Mouse (Mus musculus) colon, adult 2 months (tissue): ENCODE data around the gene Gm21866. TPM values are rescaled to one million over a fixed set of nuclear protein-coding genes. Genes with fewer than 3 reads are reported as not detected.

Experiments used
- polyA plus RNA-seq: library from polyadenylated mRNA; depleted of rRNA; stranded (reverse); fragments of >200 nt; gene quantifications from 2 replicates; pipeline ENCODE4 v1.2.3, GENCODE M21; 2012; rRNA removed

Gm21866 gene
- polyA plus RNA-seq: not detected in 2 replicates

DNA sequence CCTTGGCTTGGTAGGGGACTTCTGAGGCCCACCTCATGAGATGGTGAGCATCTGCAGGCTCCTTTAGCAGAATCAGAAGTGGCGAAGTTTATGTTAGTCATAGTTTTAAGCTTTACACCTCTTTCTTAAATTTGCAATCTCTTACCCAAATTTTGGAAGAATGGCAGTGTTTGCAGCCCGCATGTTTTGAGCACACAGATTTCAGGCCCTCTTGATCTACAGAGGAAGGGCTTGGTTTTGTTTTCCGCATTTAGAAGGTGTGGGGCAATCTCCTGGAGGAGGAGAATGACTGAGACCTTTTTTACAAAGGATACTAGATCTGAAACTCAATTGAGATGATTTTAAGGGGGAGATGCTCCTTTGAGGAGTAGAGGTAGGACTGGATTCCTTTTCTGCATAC is at the start of gene Gm21866:
Gene Gm21866 (minus strand): TSS at position 101 of the 400 bp plus-strand sequence.

DNA sequence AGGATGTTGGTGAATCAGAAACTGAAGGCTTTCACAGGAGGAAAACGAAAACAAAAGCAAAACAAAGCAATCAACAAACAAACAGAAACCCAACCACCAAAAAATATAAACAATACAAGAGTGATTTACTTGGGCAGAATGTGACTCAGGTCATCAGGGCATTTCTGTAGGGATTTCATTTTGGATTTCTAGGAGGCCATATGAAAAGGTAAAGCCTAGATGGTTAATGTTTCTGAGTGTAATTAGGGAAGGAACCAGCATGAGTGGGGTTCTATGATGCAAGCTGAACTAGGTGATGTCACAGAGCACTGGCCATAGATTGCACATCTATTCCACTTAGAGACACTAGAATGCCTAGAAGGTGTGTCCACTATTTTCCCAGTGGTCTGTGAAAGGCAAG is 28.3 kb upstream of the Gm21866 start, which contains the start of gene Gm20773:
Gene Gm20773 (plus strand): TSS at position 301 of the 400 bp plus-strand sequence.

Other genes with a start within 250 kb of the Gm21866 start
- not detected in 2 replicates for gene Gm21828, start 241.7 kb downstream of the Gm21866 start, polyA plus RNA-seq
- not detected in 2 replicates for gene Gm21440, start 213.2 kb downstream of the Gm21866 start, polyA plus RNA-seq
- not detected in 2 replicates for gene Gm21454, start 213.1 kb downstream of the Gm21866 start, polyA plus RNA-seq
- gene Gm21725, start 116.5 kb downstream of the Gm21866 start, polyA plus RNA-seq: not detected in 2 replicates
- not detected in 2 replicates for gene Gm20773, start 28.4 kb upstream of the Gm21866 start, polyA plus RNA-seq